Mouse (Mus musculus) kidney, adult 2 months (tissue): ENCODE results near the gene Fam76a. TPM values are rescaled to one million over a fixed set of nuclear protein-coding genes. Genes with fewer than 3 reads are reported as not detected.

Experiments
- DNase-seq: peaks from one replicate; pipeline ENCODE4 v3.0.0; 2021
- H3K27ac ChIP-seq: fragments of 200-500 bp; 2 replicates; pipeline ENCODE4 v1.5.1; 2012; ENCODE audit warnings: low read depth, low read length, control low read depth, inconsistent platforms; ENCODE audit not compliant: insufficient read depth
- H3K27me3 ChIP-seq: fragments of 200-500 bp; replicated peaks from 2 replicates; pipeline ENCODE4 v1.6.1; 2012; ENCODE audit warnings: mild to moderate bottlenecking, moderate library complexity, low read length, inconsistent platforms; ENCODE audit not compliant: control insufficient read depth, insufficient read depth
- H3K36me3 ChIP-seq: fragments of 200-500 bp; 2 replicates; pipeline ENCODE4 v1.6.1; 2012; ENCODE audit warnings: mild to moderate bottlenecking, moderate library complexity, low read length, inconsistent platforms; ENCODE audit not compliant: control insufficient read depth, insufficient read depth
- H3K4me1 ChIP-seq: fragments of 200-500 bp; 2 replicates; pipeline ENCODE4 v1.6.1; 2011; ENCODE audit warnings: low read length; ENCODE audit not compliant: control insufficient read depth, insufficient read depth
- H3K4me3 ChIP-seq: fragments of 200-500 bp; 2 replicates; pipeline ENCODE4 v1.5.1; 2011; ENCODE audit warnings: mild to moderate bottlenecking, low read depth, low read length, control low read depth; ENCODE audit not compliant: insufficient read depth
- CTCF ChIP-seq: fragments of 200-500 bp; conservative IDR thresholded peaks from 2 replicates; pipeline ENCODE4 v1.5.1; 2011; ENCODE audit warnings: low read depth, mild to moderate bottlenecking, control low read depth, low read length, moderate library complexity, mixed read lengths; ENCODE audit not compliant: insufficient read depth, insufficient read length
- POLR2A ChIP-seq: fragments of 200-500 bp; IDR thresholded peaks from one replicate; pipeline ENCODE4 v1.6.1; 2011; ENCODE audit warnings: low read depth, low read length, control low read depth
- WGBS: fragments of 180-500 bp; shearing (Covaris S2); methylation state at CpG from one replicate; pipeline ENCODE4 v1.1.7; 2018; 5-methylcytosine and 5-hydroxymethylcytosine counted together
- polyA plus RNA-seq: library from polyadenylated mRNA; depleted of rRNA; stranded (reverse); fragments of >200 nt; gene quantifications from 2 replicates; pipeline ENCODE4 v1.2.3, GENCODE M21; 2012

The Fam76a gene
- polyA plus RNA-seq, 1 experiment = 16.6 TPM

DNA sequence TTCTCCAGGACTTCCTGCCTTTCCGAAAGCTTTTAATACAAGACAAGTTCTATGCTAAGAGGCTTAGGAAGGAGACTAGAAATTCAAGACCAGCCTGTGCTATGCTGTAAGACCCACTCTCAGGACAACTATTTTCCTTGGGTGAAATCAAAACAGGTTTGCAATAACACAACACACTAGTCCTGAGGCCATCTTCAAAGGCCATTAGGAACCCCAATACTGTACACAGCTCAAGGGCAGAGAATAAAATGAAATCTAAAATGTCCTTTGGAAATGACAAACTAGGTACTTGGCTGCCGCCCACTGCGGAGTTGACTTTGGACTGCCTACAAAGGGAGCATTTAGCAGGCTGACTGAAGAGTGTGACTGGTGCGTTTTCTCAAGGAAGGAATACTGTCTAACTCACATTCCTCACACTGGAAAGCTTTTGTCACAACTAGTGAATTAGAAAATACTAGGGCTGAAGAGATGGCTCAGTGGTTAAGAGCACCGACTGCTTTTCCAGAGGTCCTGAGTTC is 16.5 kb downstream of the Fam76a start:
- TF ChIP-seq POLR2A (no peak), CTCF (no peak)
- DNase-seq = peak; percentile 81
- H3K27me3 ChIP-seq = no peaks in the 10 kb centered on the region
- no peak overlapping the region for H3K4me3 ChIP-seq
- H3K27ac ChIP-seq = peak overlapping the region; percentile 96
- peaks cover 17% of the 10 kb centered on the region; the same call in 1 of the 2 replicates for H3K4me1 ChIP-seq
- H3K36me3 ChIP-seq = peaks cover 3% of the 10 kb centered on the region
- 44% methylated on average over 5 of the region's 5 CpGs for WGBS

- 59% methylated on average over 9 of the region's 9 CpGs for WGBS
These were observed 17.5 kb downstream of the Fam76a start for GRCm38 (mm10) chr4:132904765-132905309.

GRCm38 (mm10) chr4:132904071-132904470 is 18.3 kb downstream of the Fam76a start:
- 72% methylated on average over 2 of the region's 2 CpGs for WGBS
- Histone ChIP-seq H3K4me3 (no peak overlapping the region), H3K27me3 (no peaks in the 10 kb centered on the region), H3K27ac (peak overlapping the region; percentile 86), H3K4me1 (peaks cover 17% of the 10 kb centered on the region; the same call in 1 of the 2 replicates), H3K36me3 (peaks cover 1% of the 10 kb centered on the region)
- TF ChIP-seq CTCF (no peak), POLR2A (no peak)
- no peak for DNase-seq

More at GRCm38 (mm10) chr4:132904765-132905309, 17.5 kb downstream of the Fam76a start:
- Histone ChIP-seq H3K27ac (peak overlapping the region; percentile 96), H3K27me3 (no peaks in the 10 kb centered on the region), H3K36me3 (peaks cover 1% of the 10 kb centered on the region), H3K4me1 (peaks cover 17% of the 10 kb centered on the region; the same call in 1 of the 2 replicates), H3K4me3 (no peak overlapping the region)
- DNase-seq = peak; percentile 90
- no peak for TF ChIP-seq POLR2A
- TF ChIP-seq CTCF = no peak

DNA sequence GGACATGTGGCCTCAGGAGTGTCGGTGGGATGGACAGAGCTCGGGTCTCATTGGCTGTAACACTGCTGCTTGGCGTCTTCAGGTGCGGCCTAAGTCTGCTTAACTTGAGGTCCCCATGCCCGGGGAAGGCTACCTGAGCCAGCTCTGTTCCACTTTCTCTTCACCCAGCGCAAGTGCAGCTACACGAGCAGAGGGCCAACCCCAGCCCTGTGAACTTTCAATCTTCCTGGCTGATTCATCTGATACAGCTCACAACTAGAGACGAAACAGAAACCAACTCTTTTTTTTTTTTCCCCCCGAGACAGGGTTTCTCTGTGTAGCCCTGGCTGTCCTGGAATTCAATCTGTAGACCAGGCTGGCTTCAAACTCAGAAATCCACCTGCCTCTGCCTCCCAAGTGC is 24.2 kb downstream of the Fam76a start:
- H3K4me3 ChIP-seq = no peak overlapping the region

DNA sequence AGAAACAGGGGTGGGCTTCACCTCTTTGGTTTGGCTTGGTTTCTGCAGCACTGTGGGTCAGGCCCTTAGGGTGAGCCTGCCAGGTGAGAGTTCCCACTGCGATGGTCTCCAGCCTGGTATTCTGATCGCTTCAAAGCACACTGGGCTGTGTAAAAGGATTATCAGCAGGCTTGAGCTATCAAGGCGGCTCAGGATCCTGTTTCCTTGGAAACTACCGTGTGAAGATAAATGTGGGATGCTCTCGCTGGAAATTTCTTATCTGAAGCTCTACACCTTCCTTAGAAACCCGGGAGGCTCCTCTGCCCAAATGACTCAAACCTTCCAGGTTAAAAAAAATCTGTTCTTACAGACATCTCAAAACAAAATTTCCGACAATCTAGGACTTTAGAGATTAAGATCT is 28.0 kb downstream of the Fam76a start:
- H3K4me3 ChIP-seq = no peak overlapping the region
- WGBS = 43% methylated on average over 7 of the region's 7 CpGs
- no peak for TF ChIP-seq POLR2A
- no peak for TF ChIP-seq CTCF
- no peak for DNase-seq
- H3K27ac ChIP-seq = no peak overlapping the region
- H3K27me3 ChIP-seq = no peaks in the 10 kb centered on the region
- no peaks in the 10 kb centered on the region for H3K36me3 ChIP-seq
- no peaks in the 10 kb centered on the region for H3K4me1 ChIP-seq

More for the DNA sequence above, 24.2 kb downstream of the Fam76a start:
- no peak for DNase-seq
- TF ChIP-seq POLR2A = no peak
- TF ChIP-seq CTCF = no peak
- Histone ChIP-seq H3K36me3 (peaks cover 1% of the 10 kb centered on the region), H3K27ac (no peak overlapping the region), H3K27me3 (no peaks in the 10 kb centered on the region), H3K4me1 (no peaks in the 10 kb centered on the region)
- WGBS = 76% methylated on average over 9 of the region's 9 CpGs

DNA sequence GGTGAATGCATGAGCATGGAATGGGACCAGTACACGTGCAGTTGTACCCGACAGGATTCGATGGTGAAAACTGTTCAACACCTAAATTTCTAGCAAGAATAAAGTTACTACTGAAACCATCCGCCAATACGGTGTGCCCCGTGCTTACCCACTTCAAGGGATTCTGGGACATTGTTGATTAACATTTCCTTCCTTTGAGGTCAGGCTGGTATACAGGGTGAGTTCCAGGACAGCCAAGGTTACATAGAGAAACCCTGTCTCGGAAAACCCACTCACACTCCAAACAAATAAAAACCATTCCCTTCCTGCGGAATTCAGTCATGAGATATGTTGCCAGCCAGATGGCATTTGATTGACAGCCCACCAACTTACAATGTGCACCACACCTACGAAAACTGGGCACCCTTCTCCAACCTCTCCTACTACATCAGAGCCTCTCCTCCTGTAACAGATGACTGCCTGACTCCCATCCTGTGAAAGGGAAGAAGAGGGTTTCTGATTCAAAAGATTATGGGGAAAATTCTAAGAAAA is 37.4 kb downstream of the Fam76a start:
- TF ChIP-seq CTCF (no peak), POLR2A (no peak)
- no peaks in the 10 kb centered on the region for H3K27me3 ChIP-seq
- H3K27ac ChIP-seq = peak overlapping the region; percentile 46
- WGBS = 6% methylated on average over 9 of the region's 9 CpGs
- H3K36me3 ChIP-seq = no peaks in the 10 kb centered on the region
- H3K4me3 ChIP-seq = peak overlapping the region; percentile 86
- H3K4me1 ChIP-seq = peaks cover 3% of the 10 kb centered on the region; the same call in 1 of the 2 replicates
- DNase-seq = no peak

DNA sequence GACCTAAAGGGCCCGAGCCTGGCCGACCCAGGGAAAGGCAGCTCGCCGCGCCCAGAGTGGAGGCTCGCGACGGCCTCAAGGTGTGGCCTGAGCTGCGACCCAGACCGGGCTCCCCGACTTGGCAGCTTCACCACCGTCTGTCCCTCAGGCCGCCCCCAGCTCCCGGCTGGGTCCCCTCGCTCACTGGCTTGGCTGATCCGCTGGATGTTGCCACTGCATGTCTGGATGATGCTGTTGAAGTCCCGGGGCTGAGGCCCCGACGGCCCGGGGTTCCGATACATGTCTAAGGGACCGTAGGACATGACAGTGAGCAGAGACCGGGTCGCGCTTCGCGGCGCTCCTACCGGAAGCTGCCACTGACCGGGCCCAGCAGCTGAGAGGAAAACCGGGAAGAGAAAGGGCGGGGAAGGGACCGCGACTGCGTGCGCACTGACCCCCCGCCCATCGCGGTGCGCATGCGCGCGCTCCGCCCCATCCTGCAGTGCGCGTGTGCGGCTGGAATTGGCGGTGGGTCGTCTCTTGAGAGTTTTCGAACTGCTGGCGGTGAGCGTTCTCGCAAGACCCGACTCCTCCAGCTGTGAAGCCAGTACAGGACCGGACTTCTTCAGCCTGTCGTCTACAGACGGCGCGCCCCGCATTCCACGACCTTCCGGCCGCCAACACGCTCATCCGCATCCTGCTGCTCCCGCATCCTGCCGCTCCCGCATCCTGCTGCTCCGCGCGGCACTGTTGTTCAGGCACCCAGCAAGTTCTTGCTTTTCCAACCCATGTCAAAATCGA is 38.1 kb downstream of the Fam76a start, which contains the start of gene Stx12:
Stx12 (minus strand) TSS at position 446 of the 780 bp plus-strand sequence.
- no peak for TF ChIP-seq CTCF
- peak; percentile 68 for TF ChIP-seq POLR2A
- H3K4me3 ChIP-seq = peak within 1 kb of the TSS; percentile 86
- WGBS = under 1% methylated on average over 72 of the region's 72 CpGs
- DNase-seq = peak; percentile 95
- H3K36me3 ChIP-seq = no peaks in the 10 kb centered on the region
- H3K4me1 ChIP-seq = peaks cover 3% of the 10 kb centered on the region; the same call in 1 of the 2 replicates
- no peaks in the 10 kb centered on the region for H3K27me3 ChIP-seq
- H3K27ac ChIP-seq = peak within 1 kb of the TSS; percentile 57
